Mouse (Mus musculus) neural tube, embryonic 14.5 days (tissue): ENCODE results near the gene AW549877. TPM values are rescaled to one million over a fixed set of nuclear protein-coding genes. Genes with fewer than 3 reads are reported as not detected.

Experiments
- ATAC-seq: fragments of 200-750 bp; cut with Nextera tagmentation; 2 replicates; pipeline ENCODE4 v1.8.0; 2017; ENCODE audit warnings: low read depth, mild to moderate bottlenecking, moderate TSS enrichment, moderate library complexity
- H3K27ac ChIP-seq: fragments of 300-500 bp; sonication (generic); 2 replicates; pipeline ENCODE4 v1.5.1; 2014; ENCODE audit warnings: low read depth, mild to moderate bottlenecking, control low read depth, low read length, moderate library complexity, mixed read lengths
- H3K27me3 ChIP-seq: fragments of 300-500 bp; sonication (generic); 2 replicates; pipeline ENCODE4 v1.6.1; 2014; ENCODE audit warnings: low read length; ENCODE audit not compliant: control insufficient read depth, insufficient read depth
- H3K36me3 ChIP-seq: fragments of 300-500 bp; sonication (generic); 2 replicates; pipeline ENCODE4 v1.6.1; 2014; ENCODE audit warnings: low read length, mixed read lengths; ENCODE audit not compliant: control insufficient read depth, insufficient read depth
- H3K4me1 ChIP-seq: fragments of 300-500 bp; sonication (generic); 2 replicates; pipeline ENCODE4 v1.6.1; 2014; ENCODE audit warnings: low read length; ENCODE audit not compliant: control insufficient read depth, insufficient read depth
- H3K4me2 ChIP-seq: fragments of 300-500 bp; sonication (generic); 2 replicates; pipeline ENCODE4 v1.6.1; 2014; ENCODE audit warnings: mild to moderate bottlenecking, low read depth, low read length, control low read depth
- H3K4me3 ChIP-seq: fragments of 300-500 bp; sonication (generic); 2 replicates; pipeline ENCODE4 v1.5.1; 2014; ENCODE audit warnings: low read depth, low read length, control low read depth, mixed read lengths
- H3K9ac ChIP-seq: fragments of 300-500 bp; sonication (generic); replicated peaks from 2 replicates; pipeline ENCODE4 v1.6.1; 2014; ENCODE audit warnings: low read depth, mild to moderate bottlenecking, control low read depth, low read length, mixed read lengths
- H3K9me3 ChIP-seq: fragments of 300-500 bp; sonication (generic); 2 replicates; pipeline ENCODE4 v1.6.1; 2016; ENCODE audit warnings: low read length; ENCODE audit not compliant: control insufficient read depth
- WGBS: fragments of 180-500 bp; shearing (Covaris S2); extraction: QIAGEN DNeasy Blood & Tissue Kit; methylation state at CpG from one replicate; pipeline ENCODE4 v1.1.7; 2014; 5-methylcytosine and 5-hydroxymethylcytosine counted together
- polyA plus RNA-seq: library from polyadenylated mRNA; unstranded; fragments of >200 nt; fragmentation: Nextera tagmentation; extraction: Ambion mirVana; gene quantifications from 2 replicates; pipeline ENCODE4 v1.2.1, GENCODE M21; 2014

AW549877 gene
- polyA plus RNA-seq, 1 experiment from 2014 or later: 57.8 TPM

- Histone ChIP-seq H3K9me3 (no peaks in the 10 kb centered on the region), H3K4me3 (peak within 1 kb of the TSS; percentile 72), H3K9ac (peak within 1 kb of the TSS; percentile 82), H3K27ac (peak within 1 kb of the TSS; percentile 93), H3K4me2 (peak within 1 kb of the TSS; percentile 53), H3K27me3 (no peaks in the 10 kb centered on the region), H3K36me3 (no peaks in the 10 kb centered on the region), H3K4me1 (peaks cover 4% of the 10 kb centered on the region; the same call in 1 of the 2 replicates)
- 3% methylated on average over 42 of the region's 45 CpGs for WGBS
- ATAC-seq: peak; percentile 97
These were observed 30.8 kb upstream of the AW549877 start, which contains the start of gene Oxct1 for GRCm38 (mm10) chr15:4026231-4026773. Gene Oxct1 (plus strand): TSS chr15:4026383.

GRCm38 (mm10) chr15:4025508-4025904 lies 30.0 kb upstream of the AW549877 start:
- ATAC-seq: no peak
- Histone ChIP-seq H3K9ac (no peak overlapping the region), H3K36me3 (no peaks in the 10 kb centered on the region), H3K27ac (no peak overlapping the region), H3K9me3 (no peaks in the 10 kb centered on the region), H3K27me3 (no peaks in the 10 kb centered on the region), H3K4me1 (peaks cover 4% of the 10 kb centered on the region; the same call in 1 of the 2 replicates), H3K4me3 (no peak overlapping the region; the same call in 1 of the 2 replicates), H3K4me2 (peak overlapping the region; percentile 53)
- WGBS: 75% methylated on average over 11 of the region's 11 CpGs

- ATAC-seq: no peak
- Histone ChIP-seq H3K4me2 (no peak overlapping the region), H3K36me3 (no peaks in the 10 kb centered on the region), H3K27me3 (no peaks in the 10 kb centered on the region), H3K27ac (no peak overlapping the region), H3K4me1 (peaks cover 4% of the 10 kb centered on the region; the same call in 1 of the 2 replicates), H3K9ac (no peak overlapping the region), H3K9me3 (no peaks in the 10 kb centered on the region), H3K4me3 (no peak overlapping the region)
- 88% methylated on average over 13 of the region's 13 CpGs for WGBS
These were observed 29.4 kb upstream of the AW549877 start for GRCm38 (mm10) chr15:4024726-4025507.

GRCm38 (mm10) chr15:4023747-4024146 lies 28.2 kb upstream of the AW549877 start:
- Histone ChIP-seq H3K4me3 (no peak overlapping the region), H3K9ac (no peak overlapping the region), H3K27me3 (no peaks in the 10 kb centered on the region), H3K27ac (no peak overlapping the region), H3K4me1 (peaks cover 4% of the 10 kb centered on the region; the same call in 1 of the 2 replicates), H3K9me3 (no peaks in the 10 kb centered on the region), H3K4me2 (no peak overlapping the region), H3K36me3 (no peaks in the 10 kb centered on the region)
- ATAC-seq: no peak
- 92% methylated on average over 2 of the region's 2 CpGs for WGBS

GRCm38 (mm10) chr15:4020711-4021110 lies 25.2 kb upstream of the AW549877 start:
- Histone ChIP-seq H3K9me3 (no peaks in the 10 kb centered on the region), H3K4me2 (no peak overlapping the region), H3K27me3 (no peaks in the 10 kb centered on the region), H3K4me1 (no peaks in the 10 kb centered on the region), H3K9ac (no peak overlapping the region), H3K27ac (no peak overlapping the region), H3K36me3 (no peaks in the 10 kb centered on the region), H3K4me3 (no peak overlapping the region)
- ATAC-seq: no peak
- WGBS: 74% methylated on average over 4 of the region's 4 CpGs

- Histone ChIP-seq H3K36me3 (no peaks in the 10 kb centered on the region), H3K4me1 (no peaks in the 10 kb centered on the region), H3K4me3 (no peak overlapping the region), H3K4me2 (no peak overlapping the region), H3K9ac (no peak overlapping the region), H3K9me3 (no peaks in the 10 kb centered on the region), H3K27me3 (no peaks in the 10 kb centered on the region), H3K27ac (no peak overlapping the region)
- 65% methylated on average over 2 of the region's 2 CpGs for WGBS
- peak; percentile 82; the same call in 1 of the 2 replicates for ATAC-seq
These were observed 18.3 kb upstream of the AW549877 start for GRCm38 (mm10) chr15:4013873-4014272.

- no peak for ATAC-seq
- H3K36me3 ChIP-seq: no peaks in the 10 kb centered on the region
- no peak overlapping the region for H3K4me2 ChIP-seq
- H3K9ac ChIP-seq: no peak overlapping the region
- H3K4me1 ChIP-seq: peaks cover 3% of the 10 kb centered on the region; the same call in 1 of the 2 replicates
- no peak overlapping the region for H3K4me3 ChIP-seq
- WGBS: 86% methylated on average over 2 of the region's 2 CpGs
- H3K27ac ChIP-seq: no peak overlapping the region
- no peaks in the 10 kb centered on the region for H3K27me3 ChIP-seq
- no peaks in the 10 kb centered on the region for H3K9me3 ChIP-seq
These were observed 5.0 kb upstream of the AW549877 start for GRCm38 (mm10) chr15:4000536-4000935.

GRCm38 (mm10) chr15:3999144-3999543 lies 3.6 kb upstream of the AW549877 start:
- Histone ChIP-seq H3K9ac (no peak overlapping the region), H3K27me3 (no peaks in the 10 kb centered on the region), H3K27ac (no peak overlapping the region), H3K9me3 (no peaks in the 10 kb centered on the region), H3K36me3 (no peaks in the 10 kb centered on the region), H3K4me2 (no peak overlapping the region), H3K4me3 (no peak overlapping the region), H3K4me1 (peaks cover 9% of the 10 kb centered on the region; the same call in 1 of the 2 replicates)
- WGBS: 74% methylated on average over 2 of the region's 2 CpGs
- no peak for ATAC-seq
